Mouse (Mus musculus) MEL (cell line): ENCODE results near the gene Foxp2.

Source experiments
- CTCF ChIP-seq, 3 experiments: IDR thresholded peaks in 2 of 3; conservative IDR thresholded peaks in 1 of 3; 2 replicates each; pipeline ENCODE4 v1.5.1; 2011 to 2012; ENCODE audit warnings: low read length in 3 of 3, low read depth in 2 of 3, mild to moderate bottlenecking in 2 of 3, improper control_type of control experiment in 1 of 3, inconsistent platforms in 1 of 3, mixed read lengths in 1 of 3, moderate library complexity in 1 of 3; ENCODE audit not compliant: control insufficient read depth in 1 of 3, insufficient read depth in 1 of 3, poor library complexity in 1 of 3, severe bottlenecking in 1 of 3
- E2F4 ChIP-seq: IDR thresholded peaks from 2 replicates; pipeline ENCODE4 v1.6.1; 2011; ENCODE audit warnings: low read depth, low read length, improper control_type of control experiment, borderline replicate concordance
- ELF1 ChIP-seq: IDR thresholded peaks from 2 replicates; pipeline ENCODE4 v1.6.1; 2014; ENCODE audit warnings: low read depth, mild to moderate bottlenecking, inconsistent platforms, low read length, improper control_type of control experiment, moderate library complexity
- EP300 ChIP-seq, 2 experiments: IDR thresholded peaks; 2 replicates each; pipeline ENCODE4 v1.6.1; 2011; ENCODE audit warnings: improper control_type of control experiment in 2 of 2, low read length in 2 of 2, low read depth in 1 of 2, mild to moderate bottlenecking in 1 of 2
- KAT2A ChIP-seq: conservative IDR thresholded peaks from 2 replicates; pipeline ENCODE4 v1.6.1; 2012; ENCODE audit warnings: low read depth, low read length, improper control_type of control experiment, inconsistent platforms
- MAFK ChIP-seq: IDR thresholded peaks from 2 replicates; pipeline ENCODE4 v1.6.1; 2011; ENCODE audit warnings: low read depth, mild to moderate bottlenecking, low read length, improper control_type of control experiment, borderline replicate concordance
- MEF2A ChIP-seq: IDR thresholded peaks from 2 replicates; pipeline ENCODE4 v1.6.1; 2014; ENCODE audit warnings: low read depth, mild to moderate bottlenecking, inconsistent platforms, low read length, improper control_type of control experiment; ENCODE audit not compliant: poor library complexity, insufficient replicate concordance, severe bottlenecking; ENCODE audit errors: extremely low read depth
- POLR2A ChIP-seq, 2 experiments: IDR thresholded peaks; 2 replicates each; pipeline ENCODE4 v1.6.1; 2011 to 2012; ENCODE audit warnings: low read length in 2 of 2, mild to moderate bottlenecking in 2 of 2, control low read depth in 1 of 2, improper control_type of control experiment in 1 of 2, low read depth in 1 of 2, moderate library complexity in 1 of 2; ENCODE audit not compliant: control insufficient read depth in 1 of 2, insufficient read depth in 1 of 2, poor library complexity in 1 of 2
- SMC3 ChIP-seq: IDR thresholded peaks from 2 replicates; pipeline ENCODE4 v1.6.1; 2011; ENCODE audit warnings: low read depth, low read length, improper control_type of control experiment
- TCF12 ChIP-seq: IDR thresholded peaks from 2 replicates; pipeline ENCODE4 v1.6.1; 2014; ENCODE audit warnings: low read depth, mild to moderate bottlenecking, inconsistent platforms, low read length, improper control_type of control experiment, moderate library complexity
- UBTF ChIP-seq: IDR thresholded peaks from 2 replicates; pipeline ENCODE4 v1.6.1; 2012; ENCODE audit warnings: low read depth, mild to moderate bottlenecking, inconsistent platforms, low read length, improper control_type of control experiment, moderate library complexity, borderline replicate concordance; ENCODE audit not compliant: insufficient read depth
- ZC3H11A ChIP-seq: IDR thresholded peaks from 2 replicates; pipeline ENCODE4 v1.6.1; 2012; ENCODE audit warnings: low read depth, mild to moderate bottlenecking, inconsistent platforms, low read length, improper control_type of control experiment
- ZNF384 ChIP-seq: IDR thresholded peaks from 2 replicates; pipeline ENCODE4 v1.6.1; 2012; ENCODE audit warnings: low read depth, mild to moderate bottlenecking, inconsistent platforms, low read length, improper control_type of control experiment

- TF ChIP-seq SMC3 (peak; percentile 24; the same call in 1 of the 2 replicates), MEF2A (no peak), CTCF (IDR thresholded peaks at IDR 0.05 in 2 of 3, conservative IDR thresholded peaks at IDR 0.05 in 1 of 3; ENCODE audit: control insufficient read depth in 1 of 3, insufficient read depth in 1 of 3, low read depth in 2 of 3, low read length in 3 of 3, poor library complexity in 1 of 3, severe bottlenecking in 1 of 3) (peak in 2 of 3 experiments; percentile 25 to 26; a peak in 2 of 6 replicates), ZNF384 (0 out of 2 replicates have a peak, but pooled peaks have one; percentile 14), POLR2A (IDR thresholded peaks at IDR 0.05; ENCODE audit: control insufficient read depth in 1 of 2, insufficient read depth in 1 of 2, low read depth in 1 of 2, low read length in 2 of 2, poor library complexity in 1 of 2) (no peak), UBTF (no peak), MAFK (no peak), TCF12 (no peak), ZC3H11A (no peak), ELF1 (no peak), EP300 (IDR thresholded peaks at IDR 0.05; ENCODE audit: low read depth in 1 of 2, low read length in 2 of 2) (no peak), E2F4 (no peak), KAT2A (no peak)
Measured at GRCm38 (mm10) chr6:15163508-15164053, 262.4 kb downstream of the Foxp2 start.
